ENCODE assay signal across 8 mouse cellular contexts in genomic region chr11:69913554-69914371, GRCm38 (mm10). TPM values are rescaled to one million over a fixed set of nuclear protein-coding genes. Genes with fewer than 3 reads are reported as not detected.
DNase-seq lines count a peak whose midpoint lies in the region; ATAC-seq and TF ChIP-seq lines count a peak whose summit lies in the region.

Gps2 (plus strand) TSS chr11:69913888.

- H3K4me1 ChIP-seq in MEL (ENCODE audit: control insufficient read depth in 1 of 2, insufficient read depth in 2 of 2, low read length in 2 of 2) = peaks cover 2 to 45% of the 10 kb centered on the region in 2 experiments
- peaks cover 21% of the 10 kb centered on the region for H3K4me1 ChIP-seq in forebrain, embryonic 16.5 days (replicated peaks; ENCODE audit: control insufficient read depth, insufficient read depth, low read length)
- peaks cover 43% of the 10 kb centered on the region for H3K4me1 ChIP-seq in neural tube, embryonic 15.5 days

- peak within 1 kb of the TSS; percentile 58 to 78 for H3K4me3 ChIP-seq in MEL (ENCODE audit: control insufficient read depth in 1 of 2, insufficient read depth in 1 of 2, low read depth in 2 of 2, low read length in 2 of 2)
- H3K4me3 ChIP-seq in forebrain, embryonic 16.5 days (replicated peaks; ENCODE audit: low read length) = peak within 1 kb of the TSS; percentile 76
- peak within 1 kb of the TSS; percentile 92 for H3K4me3 ChIP-seq in neural tube, embryonic 15.5 days (replicated peaks)

- H3K4me2 ChIP-seq in forebrain, embryonic 16.5 days (ENCODE audit: low read length) = peak within 1 kb of the TSS; percentile 90
- H3K4me2 ChIP-seq in neural tube, embryonic 15.5 days = peak within 1 kb of the TSS; percentile 99

- peak in 1 of 2 experiments; percentile 55; a peak in 2 of 4 replicates for TF ChIP-seq EP300 in MEL (IDR thresholded peaks at IDR 0.05; ENCODE audit: low read depth in 1 of 2, low read length in 2 of 2)

- no peaks in the 10 kb centered on the region for H3K27me3 ChIP-seq in MEL (ENCODE audit: control insufficient read depth in 1 of 2, insufficient read depth in 2 of 2, low read length in 2 of 2)
- no peaks in the 10 kb centered on the region for H3K27me3 ChIP-seq in forebrain, embryonic 16.5 days (replicated peaks; ENCODE audit: control insufficient read depth, insufficient read depth, low read length)
- no peaks in the 10 kb centered on the region for H3K27me3 ChIP-seq in neural tube, embryonic 15.5 days (replicated peaks)

- peak; percentile 98 for DNase-seq in MEL (ENCODE audit: low read depth, low spot score)
- peak; percentile 92 to 95 for DNase-seq in cerebellum, adult 18-20 months
- DNase-seq in heart, postnatal 25 days (ENCODE audit: low spot score) = peak; percentile 86
- peak; percentile 92 to 96 for DNase-seq in layer of hippocampus, adult 18-20 months (ENCODE audit: low spot score in 2 of 2)
- peak; percentile 92 to 94 for DNase-seq in lung, adult 18-20 months
- DNase-seq in testis, postnatal 10 days (ENCODE audit: low spot score) = peak; percentile 90

- H3K79me2 ChIP-seq in MEL (ENCODE audit: control insufficient read depth, insufficient read depth, low read length, poor library complexity) = peaks cover 36% of the 10 kb centered on the region

- intact Hi-C loops in heart, postnatal 25 days (cut with DNase I) = no loop called here

- peak; percentile 95 for ATAC-seq in forebrain, embryonic 16.5 days
- ATAC-seq in neural tube, embryonic 15.5 days (ENCODE audit: low FRiP score) = peak; percentile 91

- TF ChIP-seq CTCF in MEL (IDR thresholded peaks at IDR 0.05 in 2 of 3, conservative IDR thresholded peaks at IDR 0.05 in 1 of 3; ENCODE audit: control insufficient read depth in 1 of 3, insufficient read depth in 1 of 3, low read depth in 2 of 3, low read length in 3 of 3, poor library complexity in 1 of 3, severe bottlenecking in 1 of 3) = no peak

- no peak for TF ChIP-seq RAD21 in MEL (IDR thresholded peaks at IDR 0.05; ENCODE audit: low read depth, low read length)

- WGBS in forebrain, embryonic 16.5 days = 2% methylated on average over 61 of the region's 61 CpGs
- WGBS in neural tube, embryonic 15.5 days = 2% methylated on average over 61 of the region's 61 CpGs

- peak within 1 kb of the TSS; percentile 78 for H3K9ac ChIP-seq in MEL (ENCODE audit: control insufficient read depth, low read depth, low read length, poor library complexity, severe bottlenecking)
- H3K9ac ChIP-seq in forebrain, embryonic 16.5 days (replicated peaks; ENCODE audit: low read depth, low read length) = peak within 1 kb of the TSS; percentile 82
- H3K9ac ChIP-seq in neural tube, embryonic 15.5 days (replicated peaks) = peak within 1 kb of the TSS; percentile 82

- H3K27ac ChIP-seq in MEL (ENCODE audit: control insufficient read depth, low read depth, low read length) = peak within 1 kb of the TSS; percentile 80
- H3K27ac ChIP-seq in forebrain, embryonic 16.5 days (ENCODE audit: low read length) = peak within 1 kb of the TSS; percentile 79
- peak within 1 kb of the TSS; percentile 94 for H3K27ac ChIP-seq in neural tube, embryonic 15.5 days (replicated peaks)

- H3K36me3 ChIP-seq in MEL (ENCODE audit: control insufficient read depth in 1 of 2, insufficient read depth in 2 of 2, low read length in 2 of 2) = peaks cover 15 to 44% of the 10 kb centered on the region in 2 experiments
- peaks cover 58% of the 10 kb centered on the region for H3K36me3 ChIP-seq in forebrain, embryonic 16.5 days (ENCODE audit: control insufficient read depth, insufficient read depth)
- peaks cover 87% of the 10 kb centered on the region for H3K36me3 ChIP-seq in neural tube, embryonic 15.5 days

- H3K9me3 ChIP-seq in MEL (replicated peaks; ENCODE audit: insufficient read depth, low read length) = no peaks in the 10 kb centered on the region
- H3K9me3 ChIP-seq in forebrain, embryonic 16.5 days (ENCODE audit: control insufficient read depth, low read length) = no peaks in the 10 kb centered on the region
- no peaks in the 10 kb centered on the region for H3K9me3 ChIP-seq in neural tube, embryonic 15.5 days (replicated peaks)

- peak; percentile 79 to 87 for TF ChIP-seq POLR2A in MEL (IDR thresholded peaks at IDR 0.05; ENCODE audit: control insufficient read depth in 1 of 2, insufficient read depth in 1 of 2, low read depth in 1 of 2, low read length in 2 of 2, poor library complexity in 1 of 2)

TF ChIP-seq in MEL, 35 proteins besides CTCF, POLR2A, EP300 and RAD21:
- TF ChIP-seq MAZ (IDR thresholded peaks at IDR 0.05; ENCODE audit: low read depth, low read length) = peak; percentile 56; the same call in 1 of the 2 replicates
- TF ChIP-seq MXI1 (IDR thresholded peaks at IDR 0.05; ENCODE audit: low read depth, low read length) = peak; percentile 97
- peak; percentile 88 for TF ChIP-seq CHD2 (IDR thresholded peaks at IDR 0.05; ENCODE audit: low read length)
- TF ChIP-seq USF2 (IDR thresholded peaks at IDR 0.05; ENCODE audit: borderline replicate concordance in 1 of 2, insufficient read depth in 1 of 2, low read depth in 1 of 2, low read length in 2 of 2) = peak in 1 of 2 experiments; percentile 33; a peak in 1 of 4 replicates
- 0 out of 2 replicates have a peak, but pooled peaks have one; percentile 70 for TF ChIP-seq E2F4 (IDR thresholded peaks at IDR 0.05; ENCODE audit: borderline replicate concordance, low read depth, low read length)
- TF ChIP-seq ZNF384 (IDR thresholded peaks at IDR 0.05; ENCODE audit: low read depth, low read length) = no peak
- TF ChIP-seq SIN3A (IDR thresholded peaks at IDR 0.05; ENCODE audit: low read length) = peak; percentile 98
- TF ChIP-seq POLR2AphosphoS5 (IDR thresholded peaks at IDR 0.05; ENCODE audit: borderline replicate concordance, low read depth, low read length) = no peak
- peak; percentile 97 for TF ChIP-seq HCFC1 (IDR thresholded peaks at IDR 0.05; ENCODE audit: low read depth, low read length)
- no peak for TF ChIP-seq MYB (IDR thresholded peaks at IDR 0.05; ENCODE audit: low read depth, low read length)
- TF ChIP-seq ETS1 (IDR thresholded peaks at IDR 0.05; ENCODE audit: low read depth, low read length) = peak; percentile 33; the same call in 1 of the 2 replicates
- peak; percentile 72 for TF ChIP-seq NELFE (IDR thresholded peaks at IDR 0.05; ENCODE audit: low read depth, low read length)
- TF ChIP-seq TAL1 (IDR thresholded peaks at IDR 0.05; ENCODE audit: low read length) = no peak
- TF ChIP-seq MEF2A (IDR thresholded peaks at IDR 0.05; ENCODE audit: extremely low read depth, insufficient replicate concordance, low read depth, low read length, poor library complexity, severe bottlenecking) = no peak
- no peak for TF ChIP-seq CHD1 (IDR thresholded peaks at IDR 0.05; ENCODE audit: low read depth, low read length)
- peak; percentile 13; the same call in 1 of the 2 replicates for TF ChIP-seq GATA1 (IDR thresholded peaks at IDR 0.05; ENCODE audit: low read depth, low read length)
- no peak for TF ChIP-seq ZKSCAN1 (IDR thresholded peaks at IDR 0.05; ENCODE audit: low read depth, low read length)
- no peak for TF ChIP-seq UBTF (IDR thresholded peaks at IDR 0.05; ENCODE audit: borderline replicate concordance, insufficient read depth, low read depth, low read length)
- peak; percentile 93 for TF ChIP-seq MAX (IDR thresholded peaks at IDR 0.05; ENCODE audit: low read length)
- TF ChIP-seq USF1 (IDR thresholded peaks at IDR 0.05; ENCODE audit: low read depth, low read length) = peak; percentile 89
- 0 out of 2 replicates have a peak, but pooled peaks have one; percentile 32 for TF ChIP-seq NRF1 (IDR thresholded peaks at IDR 0.05; ENCODE audit: insufficient read depth, low read depth, low read length, poor library complexity, severe bottlenecking)
- peak; percentile 99 for TF ChIP-seq MYC (IDR thresholded peaks at IDR 0.05; ENCODE audit: low read depth, low read length)
- no peak for TF ChIP-seq JUND (IDR thresholded peaks at IDR 0.05; ENCODE audit: low read depth, low read length)
- TF ChIP-seq TCF12 (IDR thresholded peaks at IDR 0.05; ENCODE audit: low read depth, low read length) = peak; percentile 73
- no peak for TF ChIP-seq ZC3H11A (IDR thresholded peaks at IDR 0.05; ENCODE audit: low read depth, low read length)
- TF ChIP-seq BHLHE40 (IDR thresholded peaks at IDR 0.05; ENCODE audit: borderline replicate concordance, low read depth, low read length) = no peak
- TF ChIP-seq ELF1 (IDR thresholded peaks at IDR 0.05; ENCODE audit: low read depth, low read length) = peak; percentile 100
- peak; percentile 99 for TF ChIP-seq POLR2AphosphoS2 (IDR thresholded peaks at IDR 0.05; ENCODE audit: low read length)
- no peak for TF ChIP-seq RCOR1 (IDR thresholded peaks at IDR 0.05; ENCODE audit: low read depth, low read length)
- no peak for TF ChIP-seq MAFK (IDR thresholded peaks at IDR 0.05; ENCODE audit: borderline replicate concordance, low read depth, low read length)
- TF ChIP-seq KAT2A (conservative IDR thresholded peaks at IDR 0.05; ENCODE audit: low read depth, low read length) = peak; percentile 96
- peak; percentile 66 for TF ChIP-seq TBP (IDR thresholded peaks at IDR 0.05; ENCODE audit: low read depth, low read length)
- peak; percentile 49; the same call in 1 of the 2 replicates for TF ChIP-seq ZMIZ1 (IDR thresholded peaks at IDR 0.05; ENCODE audit: low read depth, low read length)
- TF ChIP-seq SMC3 (IDR thresholded peaks at IDR 0.05; ENCODE audit: low read depth, low read length) = no peak; the same call in 1 of the 2 replicates
- TF ChIP-seq GABPA (IDR thresholded peaks at IDR 0.05; ENCODE audit: low read depth, low read length) = no peak

RNA-seq across cellular contexts. Expression of gene Gps2, which starts in this region (rescaled TPM):
- 64.5 and 78.0 TPM in 2 replicates for total RNA-seq in MEL (2012; rRNA removed)
- 100 to 1,000 TPM in 1 of 2 experiments, not detected in 1; 113 TPM for polyA plus RNA-seq in MEL (2012; ENCODE audit: insufficient read depth in 1 of 2, insufficient read length in 2 of 2, low read depth in 1 of 2, low replicate concordance in 2 of 2, missing spikeins in 1 of 2)
- 81.2 and 91.8 TPM in 2 replicates for polyA plus RNA-seq in forebrain, embryonic 16.5 days (2015; fragmentation: Nextera tagmentation; extraction: Ambion mirVana)
- 10 to 100 TPM; 24.1 to 26.7 TPM for total RNA-seq in heart, postnatal 25 days (2021)
- 10 to 100 TPM; 35.7 to 36.1 TPM for total RNA-seq in layer of hippocampus, adult 18-20 months (2021)
- polyA plus RNA-seq in neural tube, embryonic 15.5 days (2015; fragmentation: Nextera tagmentation; extraction: Ambion mirVana) = 63.1 and 64.7 TPM in 2 replicates

Comparison
In these comparisons a context has a peak if more than half of its experiments do, and no peak if none do; other contexts are left out.
1. Peak in every context shown above with its lines: DNase-seq, ATAC-seq, H3K4me3 ChIP-seq and H3K27ac ChIP-seq.